Mouse (Mus musculus): ENCODE measurements around the gene Zkscan1. TPM values are rescaled to one million over a fixed set of nuclear protein-coding genes. Genes with fewer than 3 reads are reported as not detected.

The Zkscan1 gene
- polyA plus RNA-seq, 1 experiment = 9.0 TPM

GRCm38 (mm10) chr5:138132425-138133064, 47.7 kb downstream of the Zkscan1 start:
- 86% methylated on average over 5 of the region's 5 CpGs for WGBS
- no peak overlapping the region for H3K27ac ChIP-seq (ENCODE audit: control insufficient read depth, insufficient read depth, low read depth, low read length, poor library complexity)
- no peaks in the 10 kb centered on the region for H3K4me1 ChIP-seq (ENCODE audit: control insufficient read depth, insufficient read depth, low read length)
- H3K4me3 ChIP-seq (replicated peaks; ENCODE audit: control insufficient read depth, low read depth, low read length) = no peak overlapping the region
- TF ChIP-seq CTCF (IDR thresholded peaks at IDR 0.05; ENCODE audit: control insufficient read depth, insufficient read depth, low read length) (no peak), POLR2A (IDR thresholded peaks at IDR 0.05; ENCODE audit: borderline replicate concordance, control insufficient read depth, low read depth, low read length) (no peak)

- no peak overlapping the region for H3K4me3 ChIP-seq (replicated peaks; ENCODE audit: control insufficient read depth, low read depth, low read length)
- peaks cover 2% of the 10 kb centered on the region for H3K4me1 ChIP-seq (ENCODE audit: control insufficient read depth, insufficient read depth, low read length)
- WGBS = 55% methylated on average over 4 of the region's 4 CpGs
- H3K27ac ChIP-seq (ENCODE audit: control insufficient read depth, insufficient read depth, low read depth, low read length, poor library complexity) = no peak overlapping the region
- TF ChIP-seq CTCF (IDR thresholded peaks at IDR 0.05; ENCODE audit: control insufficient read depth, insufficient read depth, low read length) (no peak), POLR2A (IDR thresholded peaks at IDR 0.05; ENCODE audit: borderline replicate concordance, control insufficient read depth, low read depth, low read length) (no peak)
Measured at GRCm38 (mm10) chr5:138137257-138137656, 52.4 kb downstream of the Zkscan1 start.

GRCm38 (mm10) chr5:138137935-138138549, 53.2 kb downstream of the Zkscan1 start:
- no peak overlapping the region for H3K27ac ChIP-seq (ENCODE audit: control insufficient read depth, insufficient read depth, low read depth, low read length, poor library complexity)
- peaks cover 2% of the 10 kb centered on the region for H3K4me1 ChIP-seq (ENCODE audit: control insufficient read depth, insufficient read depth, low read length)
- TF ChIP-seq CTCF (IDR thresholded peaks at IDR 0.05; ENCODE audit: control insufficient read depth, insufficient read depth, low read length) (peak; percentile 34), POLR2A (IDR thresholded peaks at IDR 0.05; ENCODE audit: borderline replicate concordance, control insufficient read depth, low read depth, low read length) (no peak)
- WGBS = 39% methylated on average over 8 of the region's 8 CpGs
- H3K4me3 ChIP-seq (replicated peaks; ENCODE audit: control insufficient read depth, low read depth, low read length) = no peak overlapping the region

- H3K27ac ChIP-seq (ENCODE audit: control insufficient read depth, insufficient read depth, low read depth, low read length, poor library complexity) = no peak overlapping the region
- under 1% methylated on average over 4 of the region's 4 CpGs for WGBS
- H3K4me3 ChIP-seq (replicated peaks; ENCODE audit: control insufficient read depth, low read depth, low read length) = no peak overlapping the region
- TF ChIP-seq POLR2A (IDR thresholded peaks at IDR 0.05; ENCODE audit: borderline replicate concordance, control insufficient read depth, low read depth, low read length) (no peak), CTCF (IDR thresholded peaks at IDR 0.05; ENCODE audit: control insufficient read depth, insufficient read depth, low read length) (no peak)
- peaks cover 2% of the 10 kb centered on the region for H3K4me1 ChIP-seq (ENCODE audit: control insufficient read depth, insufficient read depth, low read length)
Measured at GRCm38 (mm10) chr5:138138585-138138984, 53.7 kb downstream of the Zkscan1 start.

- TF ChIP-seq POLR2A (IDR thresholded peaks at IDR 0.05; ENCODE audit: borderline replicate concordance, control insufficient read depth, low read depth, low read length) (no peak), CTCF (IDR thresholded peaks at IDR 0.05; ENCODE audit: control insufficient read depth, insufficient read depth, low read length) (no peak)
- no peak overlapping the region for H3K27ac ChIP-seq (ENCODE audit: control insufficient read depth, insufficient read depth, low read depth, low read length, poor library complexity)
- WGBS = 74% methylated on average over 3 of the region's 3 CpGs
- H3K4me3 ChIP-seq (replicated peaks; ENCODE audit: control insufficient read depth, low read depth, low read length) = no peak overlapping the region
- H3K4me1 ChIP-seq (ENCODE audit: control insufficient read depth, insufficient read depth, low read length) = no peaks in the 10 kb centered on the region; the same call in 1 of the 2 replicates
Measured at GRCm38 (mm10) chr5:138154390-138154789, 69.5 kb downstream of the Zkscan1 start.

- Histone ChIP-seq H3K4me3 (replicated peaks; ENCODE audit: control insufficient read depth, low read depth, low read length) (peak within 1 kb of the TSS; percentile 82), H3K27ac (ENCODE audit: control insufficient read depth, insufficient read depth, low read depth, low read length, poor library complexity) (peak within 1 kb of the TSS; percentile 47), H3K4me1 (ENCODE audit: control insufficient read depth, insufficient read depth, low read length) (no peaks in the 10 kb centered on the region; the same call in 1 of the 2 replicates)
- peak; percentile 97 for TF ChIP-seq CTCF (IDR thresholded peaks at IDR 0.05; ENCODE audit: control insufficient read depth, insufficient read depth, low read length)
- TF ChIP-seq POLR2A (IDR thresholded peaks at IDR 0.05; ENCODE audit: borderline replicate concordance, control insufficient read depth, low read depth, low read length) = peak; percentile 51; the same call in 1 of the 2 replicates
- WGBS = under 1% methylated on average over 31 of the region's 31 CpGs
Measured at GRCm38 (mm10) chr5:138155443-138155976, 70.6 kb downstream of the Zkscan1 start, which contains the start of gene Zfp113. Gene Zfp113, minus strand, starts transcription at chr5:138155744.

Other genes starting within 250 kb of the Zkscan1 start
- gene Pilra, start 248.8 kb upstream of the Zkscan1 start, polyA plus RNA-seq (2011; ENCODE audit: insufficient read depth, insufficient read length, low replicate concordance, missing spikeins) = 27.5 and 45.8 TPM in 2 replicates
- 12.3 and 32.6 TPM in 2 replicates for gene Pilrb1, start 227.0 kb upstream of the Zkscan1 start, polyA plus RNA-seq (2011; ENCODE audit: insufficient read depth, insufficient read length, low replicate concordance, missing spikeins)
- 30.9 and 80.6 TPM in 2 replicates for gene Pilrb2, start 213.3 kb upstream of the Zkscan1 start, polyA plus RNA-seq (2011; ENCODE audit: insufficient read depth, insufficient read length, low replicate concordance, missing spikeins)
- not detected in 2 replicates for gene Cyp3a13, start 163.5 kb upstream of the Zkscan1 start, polyA plus RNA-seq (2011; ENCODE audit: insufficient read depth, insufficient read length, low replicate concordance, missing spikeins)
- gene Gjc3, start 122.0 kb upstream of the Zkscan1 start, polyA plus RNA-seq (2011; ENCODE audit: insufficient read depth, insufficient read length, low replicate concordance, missing spikeins) = not detected in 2 replicates
- gene Azgp1, start 103.6 kb upstream of the Zkscan1 start, polyA plus RNA-seq (2011; ENCODE audit: insufficient read depth, insufficient read length, low replicate concordance, missing spikeins) = 4.6 and 9.7 TPM in 2 replicates
- gene Smok3a, start 63.8 kb upstream of the Zkscan1 start, polyA plus RNA-seq (2011; ENCODE audit: insufficient read depth, insufficient read length, low replicate concordance, missing spikeins) = not detected in 2 replicates
- not detected in 2 replicates for gene Smok3b, start 63.7 kb upstream of the Zkscan1 start, polyA plus RNA-seq (2011; ENCODE audit: insufficient read depth, insufficient read length, low replicate concordance, missing spikeins)
- gene Smok3c, start 31.9 kb upstream of the Zkscan1 start, polyA plus RNA-seq (2011; ENCODE audit: insufficient read depth, insufficient read length, low replicate concordance, missing spikeins) = not detected in 2 replicates
- 4.3 and 6.5 TPM in 2 replicates for gene Zscan21, start 31.8 kb downstream of the Zkscan1 start, polyA plus RNA-seq (2011; ENCODE audit: insufficient read depth, insufficient read length, low replicate concordance, missing spikeins)
- 2.2 and 2.7 TPM in 2 replicates for gene Zfp113, start 70.7 kb downstream of the Zkscan1 start, polyA plus RNA-seq (2011; ENCODE audit: insufficient read depth, insufficient read length, low replicate concordance, missing spikeins)
- 36.0 and 72.4 TPM in 2 replicates for gene Cops6, start 76.0 kb downstream of the Zkscan1 start, polyA plus RNA-seq (2011; ENCODE audit: insufficient read depth, insufficient read length, low replicate concordance, missing spikeins)
- 24.8 and 37.2 TPM in 2 replicates for gene Ap4m1, start 86.9 kb downstream of the Zkscan1 start, polyA plus RNA-seq (2011; ENCODE audit: insufficient read depth, insufficient read length, low replicate concordance, missing spikeins)
- 198 and 236 TPM in 2 replicates for gene Mcm7, start 87.3 kb downstream of the Zkscan1 start, polyA plus RNA-seq (2011; ENCODE audit: insufficient read depth, insufficient read length, low replicate concordance, missing spikeins)
- gene Taf6, start 102.4 kb downstream of the Zkscan1 start, polyA plus RNA-seq (2011; ENCODE audit: insufficient read depth, insufficient read length, low replicate concordance, missing spikeins) = 13.2 and 31.0 TPM in 2 replicates
- 14.1 and 19.6 TPM in 2 replicates for gene Cnpy4, start 102.4 kb downstream of the Zkscan1 start, polyA plus RNA-seq (2011; ENCODE audit: insufficient read depth, insufficient read length, low replicate concordance, missing spikeins)
- gene Mblac1, start 109.2 kb downstream of the Zkscan1 start, polyA plus RNA-seq (2011; ENCODE audit: insufficient read depth, insufficient read length, low replicate concordance, missing spikeins) = 0.99 and 2.3 TPM in 2 replicates
- 0.74 TPM in 1 of 2 replicates, not detected in the other for gene Nxpe5, start 140.8 kb downstream of the Zkscan1 start, polyA plus RNA-seq (2011; ENCODE audit: insufficient read depth, insufficient read length, low replicate concordance, missing spikeins)
- gene Lamtor4, start 170.4 kb downstream of the Zkscan1 start, polyA plus RNA-seq (2011; ENCODE audit: insufficient read depth, insufficient read length, low replicate concordance, missing spikeins) = 69.8 and 167 TPM in 2 replicates
- 54.9 and 151 TPM in 2 replicates for gene BC037034, start 178.9 kb downstream of the Zkscan1 start, polyA plus RNA-seq (2011; ENCODE audit: insufficient read depth, insufficient read length, low replicate concordance, missing spikeins)
- not detected in 2 replicates for gene Gal3st4, start 187.8 kb downstream of the Zkscan1 start, polyA plus RNA-seq (2011; ENCODE audit: insufficient read depth, insufficient read length, low replicate concordance, missing spikeins)
- 0.25 TPM in 1 of 2 replicates, not detected in the other for gene Gm43720, start 194.9 kb downstream of the Zkscan1 start, polyA plus RNA-seq (2011; ENCODE audit: insufficient read depth, insufficient read length, low replicate concordance, missing spikeins)
- gene Gpc2, start 194.9 kb downstream of the Zkscan1 start, polyA plus RNA-seq (2011; ENCODE audit: insufficient read depth, insufficient read length, low replicate concordance, missing spikeins) = 4.0 and 8.4 TPM in 2 replicates
- 12.4 and 13.5 TPM in 2 replicates for gene Stag3, start 195.2 kb downstream of the Zkscan1 start, polyA plus RNA-seq (2011; ENCODE audit: insufficient read depth, insufficient read length, low replicate concordance, missing spikeins)